Mouse (Mus musculus) CD8-positive naive resting alpha-beta T cell, adult 2 months (primary cell): ENCODE data around the gene Osbpl7.

Experiments
- DNase-seq, 2 experiments: peaks; one replicate each; pipeline ENCODE4 v3.0.0; 2022; ENCODE audit warnings: low read depth in 2 of 2, low spot score in 2 of 2

The Osbpl7 gene

DNA sequence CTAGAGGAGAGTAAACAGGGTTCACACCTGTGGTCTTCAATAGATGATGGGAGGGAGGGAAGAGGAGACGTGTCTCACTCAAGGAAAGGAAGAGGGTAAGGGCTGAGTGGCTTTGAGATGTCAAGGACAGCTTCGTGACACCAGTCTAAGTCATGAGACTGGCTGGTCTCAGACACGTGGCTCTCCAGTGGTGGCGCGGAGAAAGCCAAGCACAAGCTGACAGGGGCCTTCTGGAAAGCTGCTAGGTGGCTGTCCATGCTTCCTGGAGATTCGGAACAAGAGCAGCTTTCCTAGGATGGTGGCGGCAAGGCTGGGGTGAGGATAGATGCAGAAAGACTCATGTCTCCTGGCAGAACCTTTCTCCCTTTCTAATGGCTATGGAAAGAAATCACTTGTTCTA, 11.5 kb upstream of the Osbpl7 start:
- no peak for DNase-seq

GRCm38 (mm10) chr11:97040301-97041021, 10.0 kb upstream of the Osbpl7 start:
- DNase-seq = no peak

DNA sequence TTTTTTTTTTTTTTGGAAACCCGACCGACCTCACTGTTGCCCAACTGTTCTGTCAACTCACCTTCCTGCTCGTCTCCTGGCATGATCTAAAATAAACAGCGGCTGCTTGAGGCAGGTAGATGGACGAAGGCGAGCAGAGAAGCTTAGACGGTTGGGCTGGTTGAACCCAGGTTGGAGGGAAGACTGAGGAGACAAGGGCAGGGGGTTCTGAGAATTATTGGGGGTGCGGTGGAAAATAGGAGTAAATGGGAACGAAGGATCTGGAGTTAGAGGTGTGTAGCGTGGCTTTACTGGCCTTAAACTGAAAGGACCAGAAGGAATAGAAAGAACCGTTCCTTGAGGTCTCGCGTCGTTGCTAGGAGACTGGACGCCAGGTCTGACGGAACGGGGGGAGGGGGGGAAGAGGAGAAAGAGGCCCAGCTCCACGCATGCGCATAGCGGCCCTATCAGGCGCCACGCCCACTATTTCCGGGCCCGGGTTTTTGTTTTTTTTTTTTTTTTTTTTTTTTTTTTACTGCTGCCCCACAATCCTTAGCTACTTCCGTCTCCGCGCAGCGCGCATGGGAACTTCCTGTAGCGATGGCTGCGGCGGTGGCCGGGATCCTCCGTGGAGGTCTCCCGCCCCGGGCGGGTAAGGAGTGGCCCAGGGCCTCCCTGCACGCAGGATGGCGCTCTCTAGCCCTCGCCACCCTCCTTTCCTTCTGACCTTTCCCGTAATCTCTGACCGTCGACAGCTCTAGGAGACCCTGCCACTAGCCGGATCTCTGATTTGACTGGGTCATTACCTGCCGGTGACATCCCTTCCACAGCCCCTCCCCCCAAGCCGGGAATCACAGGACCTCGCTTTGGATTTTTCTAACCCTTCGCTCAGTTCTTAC, 9.2 kb upstream of the Osbpl7 start, which contains the start of the genes Lrrc46 and Mrpl10:
Gene Lrrc46 (minus strand): TSS at position 386 of the 878 bp plus-strand sequence.
Gene Mrpl10 (plus strand): TSS at position 539 of the 878 bp plus-strand sequence.
- DNase-seq = peak; percentile 75 to 85

GRCm38 (mm10) chr11:97044902-97045301, 5.5 kb upstream of the Osbpl7 start:
- no peak for DNase-seq

- no peak for DNase-seq
Observed at GRCm38 (mm10) chr11:97045861-97046260, 4.6 kb upstream of the Osbpl7 start.

- DNase-seq = no peak
Observed at GRCm38 (mm10) chr11:97048090-97048650, 2.3 kb upstream of the Osbpl7 start.

- DNase-seq = no peak
Observed at GRCm38 (mm10) chr11:97049492-97050085, 839 bp upstream of the Osbpl7 start.

GRCm38 (mm10) chr11:97050944-97051586, 637 bp downstream of the Osbpl7 start:
- no peak for DNase-seq

GRCm38 (mm10) chr11:97052219-97052646, 1.8 kb downstream of the Osbpl7 start:
- DNase-seq = no peak

GRCm38 (mm10) chr11:97063274-97063920, 13.0 kb downstream of the Osbpl7 start:
- DNase-seq = no peak

GRCm38 (mm10) chr11:97063921-97064295, 13.5 kb downstream of the Osbpl7 start:
- no peak for DNase-seq

GRCm38 (mm10) chr11:97065538-97066295, 15.3 kb downstream of the Osbpl7 start:
- DNase-seq = no peak

GRCm38 (mm10) chr11:97066656-97067360, 16.4 kb downstream of the Osbpl7 start:
- no peak for DNase-seq

DNA sequence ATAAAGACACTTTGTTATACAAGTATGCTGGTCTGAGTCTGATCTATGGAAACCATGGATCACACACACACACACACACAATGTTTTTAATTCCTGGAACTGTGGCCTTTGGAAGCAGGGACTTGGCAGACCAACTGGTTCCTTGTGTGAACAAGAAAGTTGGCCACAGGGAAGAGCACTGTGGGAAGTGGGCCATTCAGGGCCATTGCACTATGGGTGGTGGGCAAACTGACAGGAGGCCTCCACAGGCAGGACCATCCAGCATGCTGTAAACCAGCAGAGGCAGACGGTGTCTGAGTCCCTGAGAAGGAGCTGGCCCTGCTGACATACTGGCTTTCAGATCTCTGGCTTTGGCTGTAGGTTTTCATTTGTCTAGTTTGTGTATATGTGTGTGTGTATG, 18.9 kb downstream of the Osbpl7 start:
- DNase-seq = no peak

DNA sequence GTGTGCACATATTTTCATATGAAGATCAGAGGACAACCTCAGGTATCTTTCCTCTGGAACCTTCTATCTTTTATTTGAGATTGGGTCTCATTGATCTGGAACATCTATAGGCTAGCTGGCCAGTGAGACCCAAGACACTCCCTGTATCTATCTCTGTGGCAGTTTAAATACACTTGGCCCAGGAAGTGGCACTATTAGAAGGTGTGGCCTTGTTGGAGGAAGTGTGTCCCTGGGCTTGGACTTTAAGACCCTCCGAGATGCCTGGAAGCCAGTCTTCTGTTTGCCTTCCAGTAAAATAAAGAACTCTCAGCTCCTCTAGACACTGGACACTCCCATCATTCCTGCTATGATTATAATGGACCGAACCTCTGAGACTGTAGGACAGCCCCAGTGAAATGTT, 19.3 kb downstream of the Osbpl7 start:
- no peak for DNase-seq

DNA sequence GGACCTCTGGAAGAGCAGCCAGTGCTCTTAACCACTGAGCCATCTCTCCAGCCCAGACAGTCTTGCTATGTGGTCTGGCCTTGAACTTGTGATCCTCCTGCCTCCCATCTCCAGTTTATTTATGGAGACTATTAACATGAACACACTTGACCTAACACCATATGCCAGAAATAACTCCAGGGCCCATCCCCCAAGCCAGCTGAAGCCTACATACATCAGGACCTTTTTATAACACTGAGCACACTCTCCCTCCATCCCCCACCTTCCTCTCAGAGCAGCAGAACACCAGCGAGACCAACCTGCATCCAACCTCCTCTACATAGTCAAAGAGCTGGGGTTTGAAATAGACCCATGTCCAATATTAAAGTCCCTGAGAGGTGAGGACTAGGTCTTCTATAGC, 20.7 kb downstream of the Osbpl7 start:
- no peak for DNase-seq

DNA sequence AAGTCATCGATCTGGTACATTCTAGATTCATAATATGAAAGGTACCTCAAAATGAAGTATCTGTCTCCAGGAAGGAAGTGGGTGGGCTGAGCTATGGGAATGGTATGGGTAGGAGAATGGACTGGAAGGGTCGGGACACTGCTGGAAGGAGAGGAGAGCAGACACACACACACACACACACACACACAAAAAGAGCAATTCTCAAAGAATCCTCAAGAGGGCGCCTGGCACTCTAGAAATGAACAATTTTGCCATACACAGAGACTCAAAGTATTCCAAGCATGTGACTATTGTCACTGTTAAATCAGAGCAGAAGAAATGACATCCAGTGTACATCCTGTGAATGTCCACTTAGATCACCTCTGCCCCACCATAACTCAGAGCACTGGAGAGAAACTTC, 22.1 kb downstream of the Osbpl7 start:
- peak in 1 of 2 experiments; percentile 31 for DNase-seq

DNA sequence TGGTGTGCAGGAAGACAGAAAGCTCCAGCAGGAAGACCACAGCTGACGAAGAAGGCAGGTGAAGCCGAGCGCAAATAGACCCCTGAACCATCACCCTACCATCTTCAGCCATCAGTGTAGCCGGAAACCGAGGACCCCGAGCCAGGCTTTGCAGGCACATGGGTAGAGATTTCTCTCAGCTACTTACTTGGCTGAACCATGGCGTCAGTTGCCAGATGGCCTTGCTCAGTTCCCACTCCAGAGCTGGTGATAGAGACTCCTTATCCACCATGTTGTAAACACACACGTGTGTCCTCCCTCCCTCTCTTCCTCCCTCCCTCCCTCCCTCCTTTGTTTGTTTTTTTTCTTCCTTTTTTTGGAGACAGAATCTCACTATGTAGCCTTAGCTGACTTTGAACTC, 23.8 kb downstream of the Osbpl7 start:
- no peak for DNase-seq

DNA sequence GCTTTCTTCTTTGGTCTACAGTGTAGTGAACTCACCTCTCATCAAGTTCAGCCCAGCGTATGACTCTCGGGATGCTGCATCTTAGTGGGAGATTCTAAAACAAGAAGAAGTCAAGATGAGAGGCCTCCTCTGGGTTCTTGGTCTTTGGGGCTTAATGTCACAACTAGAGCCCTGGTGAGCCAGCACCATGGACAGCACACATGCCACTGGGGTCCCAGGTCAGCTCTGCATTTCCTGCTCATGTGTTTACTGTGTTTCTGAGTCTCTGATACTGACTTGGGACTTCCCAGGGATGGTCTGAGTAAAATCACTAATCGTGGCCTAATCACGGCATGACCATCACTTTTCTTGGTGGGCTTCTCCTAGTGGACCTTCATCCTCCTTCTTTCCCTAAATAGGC, 28.3 kb downstream of the Osbpl7 start:
- no peak for DNase-seq
